Mouse (Mus musculus) urinary bladder, postnatal 36 days (tissue): ENCODE measurements around the gene Sertad2.

Experiments used
- DNase-seq, 2 experiments: peaks; one replicate each; pipeline ENCODE4 v3.0.0; 2022; ENCODE audit warnings: low spot score in 2 of 2, mixed read lengths in 1 of 2

Sertad2 gene

DNA sequence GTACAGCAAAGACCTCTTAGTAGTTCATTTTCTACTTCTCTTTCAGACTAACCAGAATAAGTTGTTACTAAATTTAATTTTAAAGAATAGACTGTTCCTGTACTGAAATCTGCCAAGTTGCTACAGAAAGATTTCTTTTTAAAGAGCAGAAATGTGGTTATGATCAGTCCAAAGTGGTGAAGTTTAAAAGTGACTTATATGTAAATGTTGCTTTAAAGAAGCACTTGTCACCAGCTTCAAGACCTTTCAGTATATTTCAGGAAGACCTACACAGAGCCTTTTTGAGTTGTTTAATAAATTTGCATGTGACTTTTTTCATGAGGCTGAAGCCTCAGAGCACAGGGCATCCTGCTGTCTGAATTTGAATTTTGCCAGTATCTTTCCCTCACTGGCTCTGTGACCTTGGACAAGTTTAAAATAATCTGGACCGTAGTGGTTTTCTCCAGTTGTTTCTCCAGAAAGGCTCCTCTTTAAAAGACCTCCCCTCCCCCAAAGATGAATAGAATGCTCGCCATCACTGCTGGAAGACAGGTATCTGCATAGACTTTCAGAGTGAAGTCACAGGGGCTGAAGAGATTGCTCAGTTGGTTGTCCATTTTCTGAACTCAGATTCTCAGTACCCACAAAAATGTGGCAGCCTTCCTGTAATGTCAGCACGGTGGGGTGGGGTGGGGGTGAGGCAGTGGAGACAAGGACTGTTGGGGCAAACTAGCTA is 1.9 kb downstream of the Sertad2 start:
- no peak for DNase-seq

DNA sequence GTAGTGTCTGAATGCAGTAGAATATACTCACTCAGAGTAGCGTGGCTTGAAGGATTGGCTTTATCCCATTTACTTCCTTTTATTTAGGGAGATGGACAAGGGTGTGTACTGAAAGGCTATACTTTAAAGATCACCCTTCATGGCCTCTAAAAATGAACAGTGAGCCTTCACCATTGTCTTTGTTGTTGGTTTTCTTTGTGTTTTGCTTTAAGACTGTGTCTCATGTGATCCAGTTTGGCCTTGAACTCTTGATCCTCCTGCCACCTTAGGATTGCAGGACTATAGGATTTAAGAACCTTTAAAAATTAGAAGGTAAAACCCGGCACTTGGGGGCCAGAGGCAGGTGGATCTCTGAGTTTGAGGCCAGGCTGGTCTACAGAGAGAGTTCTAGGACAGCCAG is 6.4 kb downstream of the Sertad2 start:
- DNase-seq, result no peak

DNA sequence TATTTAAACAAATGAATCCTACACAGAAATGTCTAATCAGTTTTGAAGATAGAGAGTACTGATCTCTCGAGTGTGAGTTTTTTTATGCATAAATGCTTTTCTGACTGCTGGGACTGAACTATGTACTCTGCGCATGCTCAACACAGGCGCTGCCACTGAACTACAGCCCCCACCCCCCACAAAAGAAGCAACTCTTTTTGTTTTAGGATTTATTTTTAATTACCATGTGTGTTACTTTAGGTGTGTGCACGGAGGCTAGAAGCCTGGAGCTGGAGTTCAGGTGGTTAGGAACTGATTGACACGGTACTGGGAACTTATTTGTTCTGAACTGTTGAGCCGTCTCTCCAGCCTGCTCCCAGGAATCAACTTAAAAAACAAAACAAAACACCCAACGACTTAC is 7.1 kb downstream of the Sertad2 start:
- DNase-seq, result no peak

DNA sequence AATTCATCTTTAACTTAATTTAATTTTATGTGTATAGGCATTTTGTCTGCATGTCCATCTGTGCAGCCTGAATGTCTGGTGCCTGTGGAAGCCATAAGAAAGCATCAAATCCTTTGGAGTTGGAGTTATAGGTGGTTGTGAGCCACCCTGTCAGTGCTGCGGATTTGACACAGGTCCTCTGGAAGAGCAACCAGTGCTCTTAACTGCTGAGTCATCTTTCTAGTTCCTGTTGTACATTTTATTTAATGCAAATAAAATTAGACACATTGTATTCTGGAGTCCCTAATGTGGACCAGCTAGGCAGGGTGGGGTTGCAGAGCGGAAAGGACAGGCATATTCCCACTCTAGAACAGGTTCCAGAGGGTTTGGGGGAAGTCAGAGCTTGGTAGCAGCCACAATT is 9.0 kb downstream of the Sertad2 start:
- no peak for DNase-seq

DNA sequence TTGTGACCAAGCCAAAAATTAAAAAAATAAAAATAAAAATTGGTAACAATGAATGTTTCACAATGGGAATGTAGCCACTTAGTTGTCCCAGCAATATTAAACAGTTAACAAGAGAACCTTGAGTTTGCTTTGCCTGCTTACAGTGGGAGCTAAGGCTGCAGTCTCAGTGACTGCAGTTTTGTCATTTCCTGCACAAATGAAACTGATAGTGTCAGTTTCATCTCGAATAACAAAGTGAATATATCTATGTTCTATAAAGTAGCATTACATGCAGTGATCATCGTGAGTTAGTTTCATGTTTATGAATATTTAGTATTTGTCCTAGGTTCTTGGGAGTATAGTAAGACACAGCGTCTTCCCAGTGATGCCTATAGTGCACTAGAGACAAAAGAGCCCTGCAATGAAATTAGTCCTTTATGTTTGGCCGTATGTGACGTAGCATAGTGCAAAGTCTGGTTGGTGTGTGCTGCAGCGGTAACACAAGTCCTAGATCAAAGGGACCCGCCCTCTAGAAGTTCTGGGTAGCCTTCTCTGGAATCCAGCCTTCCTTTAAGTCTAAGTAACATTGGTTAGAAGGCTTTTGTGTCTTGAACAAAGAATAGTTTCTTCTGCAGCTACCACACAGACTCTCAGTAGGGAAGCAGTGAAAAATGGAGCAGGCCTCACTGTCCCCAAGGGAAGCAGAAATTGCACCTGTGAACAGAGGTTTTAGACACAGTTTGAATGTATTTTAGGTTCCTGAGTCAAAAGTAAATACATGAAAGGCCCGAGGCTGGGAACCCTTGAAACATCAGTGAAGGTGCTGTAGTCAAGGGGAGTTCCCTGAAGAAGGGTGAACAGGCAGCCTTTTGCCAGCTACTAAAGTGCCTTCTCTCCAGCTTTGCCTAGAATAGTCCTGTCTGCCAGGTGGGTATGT is 10.0 kb downstream of the Sertad2 start:
- DNase-seq, result no peak

DNA sequence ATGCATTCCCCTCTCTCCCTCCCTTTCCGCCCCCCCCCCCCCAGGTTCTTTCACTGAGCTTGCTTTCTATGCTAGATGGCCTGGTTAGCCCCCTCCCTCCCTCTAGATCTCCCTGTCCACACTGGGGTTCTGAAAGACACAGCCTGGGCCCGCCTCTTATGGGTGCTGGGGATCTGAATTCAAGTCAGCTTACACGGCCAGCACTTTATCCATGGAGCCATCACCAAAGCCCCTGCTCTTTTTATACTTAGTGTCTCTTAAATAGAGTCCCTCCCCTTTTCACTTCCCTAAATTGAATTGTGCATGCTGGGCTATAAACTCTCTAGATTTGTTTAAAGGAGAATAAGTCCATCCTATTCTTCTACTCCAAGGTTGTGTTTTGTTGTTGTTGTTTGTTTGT is 12.6 kb downstream of the Sertad2 start:
- DNase-seq, result no peak

DNA sequence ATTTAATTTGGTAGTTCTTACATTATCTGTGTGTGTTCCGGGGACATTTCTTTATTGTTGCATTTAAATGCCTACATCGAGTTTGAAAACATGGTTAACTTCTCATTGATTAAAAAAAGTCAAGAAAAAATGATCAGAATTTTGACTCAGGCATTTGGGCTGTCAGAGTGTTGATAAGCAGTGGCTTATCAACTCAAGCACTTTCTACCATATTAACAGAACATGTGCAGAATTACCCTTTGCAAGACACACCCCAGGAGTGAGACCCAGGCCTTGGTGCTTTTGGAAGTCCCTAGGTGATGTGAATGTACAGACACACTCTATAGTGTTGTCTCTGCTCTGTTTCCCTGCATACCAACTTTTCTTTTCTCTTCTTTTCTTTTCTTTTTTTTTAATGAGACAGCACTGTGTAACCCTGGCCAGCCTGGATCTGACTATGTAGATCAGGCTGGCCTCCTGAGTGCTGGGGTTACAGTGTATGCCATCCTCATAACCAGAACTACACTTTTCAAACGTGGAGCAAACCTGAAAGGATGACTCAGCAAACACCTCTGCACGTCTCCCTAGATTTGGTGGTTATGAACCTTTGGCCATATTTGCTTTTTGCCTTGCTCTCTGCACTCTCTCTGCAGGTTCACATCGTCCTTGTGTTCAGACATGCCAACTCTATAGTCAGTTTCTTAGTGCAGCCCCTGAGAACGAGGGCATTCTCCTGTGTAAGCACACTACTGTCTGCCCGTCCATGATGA is 13.3 kb downstream of the Sertad2 start:
- DNase-seq, result no peak

DNA sequence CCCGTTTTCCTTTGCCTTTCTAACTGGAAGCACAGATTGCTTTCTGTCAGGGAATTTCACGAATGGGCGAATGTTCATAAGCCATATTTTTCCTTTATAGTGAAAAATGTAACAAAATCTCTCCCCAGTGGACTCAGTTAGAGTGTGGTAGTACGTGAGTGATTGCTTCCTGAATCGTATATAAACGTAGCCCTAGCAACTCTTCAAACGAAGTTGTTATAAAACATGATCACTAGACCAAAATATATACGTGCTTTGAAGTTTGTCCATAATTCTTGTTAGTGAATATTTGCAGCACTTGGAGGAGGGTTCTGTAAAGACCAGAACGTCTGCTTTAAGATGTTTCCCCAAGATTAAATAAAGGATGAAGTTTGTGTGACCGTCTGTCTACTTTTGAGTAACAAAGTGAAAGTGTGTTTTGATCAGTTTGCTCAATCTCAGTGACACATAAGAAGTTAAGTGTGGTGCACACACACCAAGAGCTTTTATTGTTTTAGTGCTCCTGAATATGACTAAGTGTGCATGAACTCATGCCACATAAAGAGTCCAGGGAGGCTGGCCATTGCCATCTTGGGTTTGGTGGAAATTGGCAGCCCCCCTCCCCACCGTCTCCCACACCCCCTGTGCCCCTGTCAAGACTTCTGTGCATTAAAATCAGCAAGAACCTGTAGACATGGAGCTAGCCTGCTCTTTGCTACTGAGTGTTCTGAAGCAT is 16.3 kb downstream of the Sertad2 start:
- DNase-seq, result no peak

DNA sequence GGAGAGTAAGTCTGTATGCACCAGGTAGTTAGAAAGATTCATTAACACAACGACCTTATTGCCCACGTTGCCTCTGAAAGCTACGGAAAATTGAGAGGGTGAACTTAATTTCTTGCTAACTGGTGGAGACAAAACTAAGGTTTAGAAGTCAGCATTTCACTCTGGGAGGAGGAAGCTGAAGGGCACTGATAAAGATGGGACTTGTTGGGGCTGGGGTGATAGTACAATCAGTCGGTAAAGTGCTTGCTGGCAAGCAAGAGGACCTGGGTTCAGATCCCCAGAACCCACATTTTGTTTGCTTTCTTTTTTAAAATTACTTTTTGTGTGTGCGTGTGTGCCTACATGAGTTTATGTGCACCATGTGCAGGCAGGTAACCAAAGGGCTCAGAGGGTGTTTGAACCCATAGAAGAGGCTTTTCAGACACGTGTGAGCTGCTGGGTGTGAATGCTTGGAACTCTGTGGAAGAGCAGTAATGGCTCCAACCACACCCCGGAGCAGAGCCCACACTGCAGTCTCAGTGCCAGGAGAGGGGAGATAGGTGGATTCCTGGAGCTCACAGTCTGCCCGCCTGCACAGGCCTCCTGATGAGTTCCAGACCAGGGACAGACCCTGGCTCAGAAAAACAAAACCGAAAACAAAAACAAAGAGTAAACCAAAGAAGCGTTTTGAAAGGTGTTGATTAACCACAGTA is 17.0 kb downstream of the Sertad2 start:
- no peak for DNase-seq

DNA sequence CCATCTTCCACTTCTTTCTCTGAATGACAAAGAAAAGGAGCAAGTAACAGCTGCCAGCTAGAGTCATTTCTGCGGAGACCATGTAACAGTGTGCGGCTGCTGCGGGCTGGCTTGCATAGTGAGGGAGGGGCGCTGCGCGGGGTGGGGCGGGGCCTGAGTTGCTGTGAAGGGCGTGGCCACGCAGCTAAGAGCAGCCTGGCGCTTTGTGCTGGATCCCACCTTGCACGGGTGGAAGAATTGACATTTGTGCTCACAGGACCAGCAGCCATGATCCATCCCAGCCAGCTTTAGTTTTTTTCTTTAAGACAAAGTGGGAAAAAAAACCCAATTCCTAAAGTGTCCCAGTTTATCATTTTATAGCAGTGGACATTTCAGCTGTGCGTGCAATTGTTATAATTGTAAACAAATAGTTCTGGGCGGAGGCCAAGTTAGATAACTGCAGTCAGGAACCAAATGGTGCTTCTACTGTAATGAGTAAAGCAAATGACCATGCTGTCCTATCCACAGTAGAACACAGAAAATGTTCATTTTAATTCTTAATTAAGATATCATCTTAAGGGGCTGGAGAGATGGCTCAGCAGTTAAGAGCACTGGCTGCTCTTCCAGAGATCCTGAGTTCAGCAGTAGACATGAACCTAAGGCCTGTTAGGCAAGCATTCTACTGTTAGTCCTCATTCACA is 18.4 kb downstream of the Sertad2 start:
- DNase-seq, result peak; percentile 9 to 18

DNA sequence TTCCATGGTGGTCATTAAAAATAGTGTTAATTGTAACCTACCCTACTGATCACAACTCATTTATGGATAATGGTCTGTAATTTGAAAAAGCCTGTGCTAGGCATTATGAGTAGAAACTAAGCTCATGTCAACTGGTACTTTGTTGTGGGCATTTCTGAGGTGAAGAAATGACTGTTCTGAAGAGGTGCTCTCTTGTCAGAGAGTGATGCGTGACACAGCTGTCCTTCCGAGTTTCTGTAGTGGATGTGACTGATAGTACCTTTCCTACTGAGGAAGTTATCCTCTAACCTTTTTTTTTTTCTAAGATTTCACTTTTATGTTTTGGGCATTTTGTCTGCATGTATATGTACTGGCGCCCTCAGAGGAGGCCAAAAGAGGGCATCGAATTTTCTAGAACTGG is 22.0 kb downstream of the Sertad2 start:
- DNase-seq, result no peak

DNA sequence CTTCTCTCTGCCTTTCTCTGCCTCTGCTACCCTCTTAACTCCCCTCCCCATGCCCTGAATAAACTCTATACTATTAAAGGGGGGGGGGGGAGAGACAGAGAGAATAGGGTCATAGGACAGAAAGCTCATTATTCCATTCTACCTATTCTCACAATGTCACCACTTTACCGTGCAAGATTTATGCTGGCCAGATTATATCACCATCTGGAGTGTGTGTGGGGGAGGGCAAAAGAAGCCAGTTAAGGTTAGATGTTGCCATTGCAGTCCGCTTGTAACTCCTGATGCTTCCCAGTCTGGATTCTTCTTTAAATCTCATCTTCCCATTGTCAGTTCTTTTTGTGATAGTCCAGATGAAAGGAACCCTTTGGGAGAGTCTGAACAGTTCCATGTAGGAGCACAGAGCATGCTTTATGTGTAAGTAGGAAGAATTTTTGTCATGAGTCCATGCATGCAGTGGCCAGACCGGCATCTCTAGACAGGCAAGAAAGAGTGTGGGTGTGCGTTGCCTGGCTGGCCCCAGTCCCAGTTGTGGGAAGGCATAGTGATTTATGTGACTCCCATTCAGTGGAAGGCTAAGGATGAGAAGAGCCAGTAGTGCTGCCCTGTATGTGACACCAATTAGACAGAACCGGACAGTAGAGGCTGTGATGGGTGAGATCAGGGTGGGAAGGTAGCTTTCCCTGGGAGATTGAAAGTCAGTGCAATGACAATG is 28.8 kb downstream of the Sertad2 start:
- peak; percentile 9 to 24 for DNase-seq

DNA sequence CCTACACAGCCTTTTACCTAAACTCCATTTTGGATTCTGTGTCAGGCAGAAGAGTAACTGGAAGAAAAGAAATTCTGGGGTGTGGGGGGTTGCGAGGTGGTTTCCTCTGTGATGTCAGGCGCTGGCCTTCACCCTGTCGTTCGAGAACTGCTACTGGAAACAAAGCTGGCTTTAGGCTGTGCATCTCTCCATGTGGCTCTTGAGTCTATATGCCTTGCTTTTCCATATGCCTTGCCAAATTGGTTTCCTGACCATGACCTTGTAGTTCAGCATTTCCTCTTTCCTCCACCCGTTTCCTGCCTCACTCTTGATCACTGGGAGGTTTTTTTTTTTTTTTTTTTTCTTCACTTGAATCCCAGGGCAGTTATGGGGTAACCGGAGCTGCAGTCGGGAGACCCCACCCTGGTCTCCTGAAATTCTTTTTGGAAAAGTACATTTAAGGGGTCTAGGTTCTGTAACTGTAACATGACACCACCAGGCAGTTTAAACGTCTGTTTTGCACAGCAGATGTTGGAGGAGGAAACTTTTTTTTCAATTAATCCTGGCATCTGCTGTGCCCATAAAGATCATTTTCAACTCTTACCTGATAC is 33.1 kb downstream of the Sertad2 start:
- DNase-seq, result no peak

DNA sequence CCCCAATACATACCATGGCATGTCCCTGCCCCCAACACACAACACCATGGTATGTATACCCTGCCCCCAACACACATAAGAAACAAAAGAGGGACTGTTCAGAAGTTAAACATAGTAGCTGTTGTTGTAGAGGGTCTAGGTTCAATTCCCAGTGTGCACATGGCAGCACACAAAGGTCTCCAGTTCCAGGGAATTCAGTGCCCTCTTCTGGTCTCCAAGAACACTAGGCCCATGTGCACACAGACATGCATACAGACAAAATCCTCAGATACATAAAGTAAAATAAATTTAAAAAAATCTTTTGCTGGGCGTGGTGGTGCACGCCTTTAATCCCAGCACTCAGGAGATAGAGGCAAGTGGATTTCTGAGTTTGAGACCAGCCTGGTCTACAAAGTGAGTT is 39.7 kb downstream of the Sertad2 start:
- no peak for DNase-seq

DNA sequence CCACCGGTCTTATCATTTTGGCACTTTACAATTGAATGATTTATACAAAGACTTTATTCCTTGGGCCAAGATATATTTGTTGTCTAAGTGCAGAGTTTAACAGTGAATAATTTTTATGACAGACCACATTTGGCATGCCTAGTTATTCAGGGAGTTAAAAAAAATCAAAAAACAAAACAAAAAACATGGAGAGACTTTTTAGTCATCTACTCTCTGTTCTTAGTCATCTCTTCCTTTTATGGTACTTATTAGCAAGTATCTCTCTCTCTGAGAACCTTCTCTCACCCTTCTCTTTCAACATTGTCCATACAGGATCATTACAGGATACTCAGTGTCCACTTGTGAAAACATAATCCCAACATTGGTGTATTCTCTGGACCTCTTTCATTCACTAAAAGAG is 42.2 kb downstream of the Sertad2 start:
- no peak for DNase-seq

DNA sequence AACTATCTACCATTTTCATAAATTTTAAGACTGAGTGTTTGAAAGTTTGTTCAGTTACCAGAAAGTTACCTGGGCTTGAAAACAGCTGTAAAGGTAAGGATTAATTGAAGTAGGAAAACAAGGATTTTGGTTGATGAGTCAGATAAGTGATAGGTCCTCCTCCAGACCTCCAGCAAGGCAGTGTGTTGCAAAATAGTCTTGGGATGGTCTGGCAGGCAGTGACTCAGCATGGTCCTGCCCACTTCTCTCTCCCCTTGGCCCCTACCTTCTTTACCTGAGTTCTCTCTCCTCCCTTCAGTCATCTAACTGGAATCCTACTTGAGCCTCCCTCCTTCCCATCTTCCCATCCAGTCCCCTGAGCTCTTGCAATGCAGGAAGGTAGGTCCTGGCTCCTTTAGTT is 43.1 kb downstream of the Sertad2 start:
- DNase-seq, result no peak

DNA sequence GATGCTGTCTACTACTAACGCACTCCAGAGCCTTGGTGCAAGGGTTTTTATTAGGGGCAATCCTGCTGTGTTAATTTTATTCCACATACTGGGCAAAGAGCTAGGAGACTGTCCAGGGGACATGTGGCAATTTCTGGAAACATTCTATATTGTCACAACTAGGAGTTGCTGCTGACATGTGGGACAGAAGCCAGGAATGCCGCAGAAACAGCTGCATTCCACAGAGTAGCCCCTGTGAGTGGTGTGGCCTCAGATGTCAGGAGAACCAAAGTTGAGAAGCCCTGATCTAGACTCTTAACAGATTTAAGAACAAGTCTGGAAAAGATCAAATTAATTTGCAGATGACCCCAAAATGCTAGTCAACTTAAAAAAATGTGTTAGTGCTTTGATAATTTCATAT is 46.3 kb downstream of the Sertad2 start:
- DNase-seq, result no peak

DNA sequence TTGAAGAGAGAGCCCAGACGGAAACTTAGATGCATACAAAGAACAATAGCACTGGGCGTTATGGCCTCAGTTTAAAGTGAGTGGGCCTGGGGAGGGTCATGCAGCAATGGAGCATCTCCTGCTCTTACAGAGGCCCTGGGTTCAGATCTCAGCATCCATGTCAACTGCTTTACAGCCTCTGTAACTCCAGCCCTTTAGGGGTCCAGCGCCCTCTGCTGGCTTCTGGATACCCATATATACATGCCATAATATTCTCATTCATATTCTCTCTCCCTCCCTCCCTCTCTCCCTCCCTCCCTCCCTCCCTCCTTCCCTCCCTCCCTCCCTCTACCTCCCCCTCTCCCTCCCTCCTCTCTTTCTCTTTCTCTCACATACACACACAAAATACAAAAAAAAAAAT is 49.0 kb downstream of the Sertad2 start:
- DNase-seq, result no peak
